Mouse (Mus musculus): ENCODE measurements around the gene Lrrc3c. TPM values are rescaled to one million over a fixed set of nuclear protein-coding genes. Genes with fewer than 3 reads are reported as not detected.
"Not testable (repeated sequence)": the region's sequence is repeated elsewhere in the genome, so short reads cannot be mapped to it uniquely, and the experiment has no call there.

Lrrc3c gene
- polyA plus RNA-seq, 1 experiment from 2014 or later = not detected

DNA sequence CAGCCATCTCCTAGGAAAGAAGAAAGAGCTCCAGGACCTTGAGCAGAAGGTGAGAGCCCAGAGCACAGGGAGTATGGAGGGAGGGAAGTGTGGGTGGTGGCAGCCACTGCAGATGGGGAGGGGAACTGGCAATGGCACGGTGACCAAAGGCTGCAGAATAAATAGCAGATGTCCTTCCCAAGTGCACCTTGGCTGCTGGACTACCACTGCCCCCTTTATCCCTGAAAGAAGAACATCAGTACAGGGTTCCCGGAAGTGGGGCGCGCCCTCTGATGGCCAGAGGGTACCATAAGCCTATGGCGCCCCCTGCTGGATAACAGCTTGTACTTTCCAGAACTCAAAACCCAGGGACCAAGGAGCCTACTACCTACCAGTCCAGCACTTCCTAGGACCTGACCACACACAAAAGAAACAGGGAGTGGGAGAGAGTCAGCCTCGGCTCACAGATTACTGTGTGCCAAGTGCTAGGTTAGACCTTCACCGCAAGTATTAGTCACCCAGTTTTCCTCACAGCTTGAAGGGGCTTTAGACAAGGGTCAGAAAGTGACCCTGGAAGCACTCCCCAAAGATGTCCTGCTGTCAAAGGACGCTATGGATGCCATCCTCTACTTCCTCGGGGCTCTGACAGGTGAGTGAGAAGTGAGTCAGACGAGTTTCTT, 37.4 kb downstream of the Lrrc3c start:
- not testable (repeated sequence) for ATAC-seq (replicated peaks; ENCODE audit: extremely low read depth, insufficient read depth, low FRiP score); H3K27ac ChIP-seq (ENCODE audit: low read length); H3K27me3 ChIP-seq (ENCODE audit: control insufficient read depth, insufficient read depth, low read length); H3K4me2 ChIP-seq (ENCODE audit: low read depth, low read length); H3K36me3 ChIP-seq (ENCODE audit: control insufficient read depth, insufficient read depth); H3K4me3 ChIP-seq (ENCODE audit: low read length); H3K9ac ChIP-seq (ENCODE audit: low read length); H3K4me1 ChIP-seq (ENCODE audit: control insufficient read depth, insufficient read depth, low read length); H3K9me3 ChIP-seq (replicated peaks; ENCODE audit: control insufficient read depth, low read length)
- WGBS = 21% methylated on average over 10 of the region's 10 CpGs

DNA sequence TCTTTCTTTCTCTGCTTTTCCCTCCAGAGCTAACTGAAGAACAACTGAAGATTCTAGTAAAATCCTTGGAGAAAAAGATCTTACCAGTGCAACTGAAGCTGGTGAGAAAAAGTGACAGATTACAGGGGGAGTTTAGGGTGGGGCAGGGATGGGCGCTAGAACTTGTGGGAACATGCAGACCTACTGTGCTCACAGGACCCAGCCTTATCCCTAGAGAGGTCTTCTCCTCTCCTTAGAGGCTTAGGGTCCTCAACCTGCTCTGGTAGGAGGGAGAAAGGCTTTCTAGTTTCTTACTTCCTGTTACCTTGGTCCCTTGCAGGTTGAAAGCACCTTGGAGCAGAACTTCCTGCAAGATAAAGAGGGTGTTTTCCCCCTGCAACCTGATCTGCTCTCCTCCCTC, 39.4 kb downstream of the Lrrc3c start:
- 75% methylated on average over 1 of the region's 1 CpGs for WGBS
- Histone ChIP-seq H3K9ac (ENCODE audit: low read length) (no peak overlapping the region), H3K36me3 (ENCODE audit: control insufficient read depth, insufficient read depth) (no peaks in the 10 kb centered on the region), H3K4me3 (ENCODE audit: low read length) (no peak overlapping the region), H3K27ac (ENCODE audit: low read length) (no peak overlapping the region), H3K27me3 (ENCODE audit: control insufficient read depth, insufficient read depth, low read length) (no peaks in the 10 kb centered on the region), H3K4me1 (ENCODE audit: control insufficient read depth, insufficient read depth, low read length) (no peaks in the 10 kb centered on the region), H3K9me3 (replicated peaks; ENCODE audit: control insufficient read depth, low read length) (no peaks in the 10 kb centered on the region), H3K4me2 (ENCODE audit: low read depth, low read length) (no peak overlapping the region)
- no peak for ATAC-seq (replicated peaks; ENCODE audit: extremely low read depth, insufficient read depth, low FRiP score)

DNA sequence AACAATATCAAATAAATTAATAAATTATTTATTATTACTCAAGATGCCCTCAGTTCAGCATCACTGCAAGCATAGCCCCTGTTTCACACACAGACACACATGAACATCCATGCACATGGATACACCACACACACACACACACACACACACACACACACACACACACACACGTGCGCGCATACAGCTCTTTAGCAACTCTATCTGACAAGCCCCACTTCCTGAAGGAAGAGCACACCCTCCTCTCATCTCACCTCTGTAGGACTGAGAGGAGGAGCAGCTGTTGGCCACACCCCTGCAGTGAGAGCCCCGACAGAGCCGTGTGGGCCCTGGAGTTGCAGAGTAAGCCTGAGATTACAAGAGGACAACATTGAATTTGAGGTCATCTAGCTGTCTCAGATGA, 42.0 kb downstream of the Lrrc3c start:
- no peak overlapping the region for H3K4me2 ChIP-seq (ENCODE audit: low read depth, low read length)
- H3K9me3 ChIP-seq (replicated peaks; ENCODE audit: control insufficient read depth, low read length) = no peaks in the 10 kb centered on the region
- H3K27ac ChIP-seq (ENCODE audit: low read length) = no peak overlapping the region
- no peak overlapping the region for H3K4me3 ChIP-seq (ENCODE audit: low read length)
- no peaks in the 10 kb centered on the region for H3K4me1 ChIP-seq (ENCODE audit: control insufficient read depth, insufficient read depth, low read length)
- no peaks in the 10 kb centered on the region for H3K27me3 ChIP-seq (ENCODE audit: control insufficient read depth, insufficient read depth, low read length)
- no peak overlapping the region for H3K9ac ChIP-seq (ENCODE audit: low read length)
- ATAC-seq (replicated peaks; ENCODE audit: extremely low read depth, insufficient read depth, low FRiP score) = no peak
- no peaks in the 10 kb centered on the region for H3K36me3 ChIP-seq (ENCODE audit: control insufficient read depth, insufficient read depth)
- 49% methylated on average over 5 of the region's 5 CpGs for WGBS

DNA sequence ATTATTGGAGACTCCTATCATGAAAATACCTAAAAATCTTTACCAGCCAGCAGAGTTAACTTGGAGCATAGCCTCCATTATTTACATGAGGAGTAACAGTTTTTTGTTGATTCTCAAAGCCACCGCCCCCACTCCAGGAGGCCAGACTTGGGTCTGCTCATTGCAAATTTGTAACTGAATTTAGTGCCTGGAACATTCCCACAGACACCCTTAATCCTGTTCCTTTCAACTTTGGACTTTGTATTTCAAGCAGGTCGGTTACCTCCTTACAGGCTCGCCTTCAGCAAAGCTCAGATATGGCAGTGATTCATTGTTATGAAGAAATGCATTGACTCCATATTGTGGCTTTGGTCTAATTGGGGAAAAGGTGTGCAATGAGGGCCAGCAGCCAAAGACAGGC, 46.7 kb downstream of the Lrrc3c start:
- Histone ChIP-seq H3K9me3 (replicated peaks; ENCODE audit: control insufficient read depth, low read length) (no peaks in the 10 kb centered on the region), H3K4me3 (ENCODE audit: low read length) (no peak overlapping the region), H3K4me1 (ENCODE audit: control insufficient read depth, insufficient read depth, low read length) (no peaks in the 10 kb centered on the region), H3K9ac (ENCODE audit: low read length) (no peak overlapping the region), H3K4me2 (ENCODE audit: low read depth, low read length) (no peak overlapping the region), H3K27ac (ENCODE audit: low read length) (no peak overlapping the region), H3K36me3 (ENCODE audit: control insufficient read depth, insufficient read depth) (no peaks in the 10 kb centered on the region), H3K27me3 (ENCODE audit: control insufficient read depth, insufficient read depth, low read length) (no peaks in the 10 kb centered on the region)
- 82% methylated on average over 3 of the region's 3 CpGs for WGBS
- no peak for ATAC-seq (replicated peaks; ENCODE audit: extremely low read depth, insufficient read depth, low FRiP score)

DNA sequence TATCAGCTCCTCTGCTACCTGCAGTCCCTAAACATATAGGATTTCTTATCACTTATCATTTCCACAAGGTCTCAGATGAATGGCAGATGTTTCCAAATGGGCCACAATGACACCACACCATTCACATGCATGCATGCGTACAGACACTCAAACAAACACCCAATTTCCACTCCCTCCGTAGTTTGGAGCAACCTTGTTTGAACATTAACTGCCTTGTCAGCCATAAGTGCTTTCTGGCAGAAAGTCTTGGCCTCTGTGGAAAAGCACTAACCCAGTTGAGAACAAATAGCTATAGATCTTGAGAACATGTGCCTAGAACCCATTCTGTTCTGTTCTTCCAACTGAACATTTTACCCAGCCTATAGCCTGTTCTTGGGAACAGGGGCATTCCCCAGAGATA, 47.9 kb downstream of the Lrrc3c start:
- H3K4me1 ChIP-seq (ENCODE audit: control insufficient read depth, insufficient read depth, low read length) = no peaks in the 10 kb centered on the region
- H3K27ac ChIP-seq (ENCODE audit: low read length) = no peak overlapping the region
- H3K4me2 ChIP-seq (ENCODE audit: low read depth, low read length) = no peak overlapping the region
- H3K4me3 ChIP-seq (ENCODE audit: low read length) = no peak overlapping the region
- H3K9me3 ChIP-seq (replicated peaks; ENCODE audit: control insufficient read depth, low read length) = no peaks in the 10 kb centered on the region
- no peaks in the 10 kb centered on the region for H3K27me3 ChIP-seq (ENCODE audit: control insufficient read depth, insufficient read depth, low read length)
- WGBS = 79% methylated on average over 2 of the region's 2 CpGs
- no peak overlapping the region for H3K9ac ChIP-seq (ENCODE audit: low read length)
- no peaks in the 10 kb centered on the region for H3K36me3 ChIP-seq (ENCODE audit: control insufficient read depth, insufficient read depth)
- ATAC-seq (replicated peaks; ENCODE audit: extremely low read depth, insufficient read depth, low FRiP score) = no peak

DNA sequence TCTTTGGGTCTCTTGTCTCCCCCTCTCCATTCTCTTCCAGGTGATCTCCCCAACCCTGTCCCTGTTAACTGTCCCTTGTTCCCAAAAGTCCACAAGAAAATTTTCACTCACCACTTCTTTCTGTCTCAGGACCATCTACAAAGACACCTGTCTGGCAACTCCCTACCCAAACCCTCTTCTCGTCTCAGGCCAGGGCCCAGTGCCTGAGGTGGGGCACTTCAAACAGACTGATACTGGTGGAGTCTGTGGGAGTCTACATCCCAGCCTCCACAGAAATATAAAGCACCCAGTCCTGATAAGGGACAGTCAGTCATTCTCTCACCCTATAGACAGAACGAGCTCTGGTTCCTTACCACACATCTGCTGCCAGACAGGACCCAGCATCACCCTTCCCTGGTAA, 48.4 kb downstream of the Lrrc3c start, which contains the start of gene Gsdma2:
TSS of gene Gsdma2 (plus strand) at position 301 of the 400 bp plus-strand sequence.
- no peak within 1 kb of the TSS for H3K27ac ChIP-seq (ENCODE audit: low read length)
- H3K36me3 ChIP-seq (ENCODE audit: control insufficient read depth, insufficient read depth) = no peaks in the 10 kb centered on the region
- no peak for ATAC-seq (replicated peaks; ENCODE audit: extremely low read depth, insufficient read depth, low FRiP score)
- no peak within 1 kb of the TSS for H3K9ac ChIP-seq (ENCODE audit: low read length)
- no peaks in the 10 kb centered on the region for H3K27me3 ChIP-seq (ENCODE audit: control insufficient read depth, insufficient read depth, low read length)
- no peaks in the 10 kb centered on the region for H3K4me1 ChIP-seq (ENCODE audit: control insufficient read depth, insufficient read depth, low read length)
- no peaks in the 10 kb centered on the region for H3K9me3 ChIP-seq (replicated peaks; ENCODE audit: control insufficient read depth, low read length)
- no peak within 1 kb of the TSS for H3K4me3 ChIP-seq (ENCODE audit: low read length)
- no peak within 1 kb of the TSS for H3K4me2 ChIP-seq (ENCODE audit: low read depth, low read length)
- WGBS = 46% methylated on average over 2 of the region's 2 CpGs

Other genes starting within 250 kb of the Lrrc3c start
- 74.0 and 75.8 TPM in 2 replicates for gene Ppp1r1b, start 249.9 kb upstream of the Lrrc3c start, polyA plus RNA-seq (2015; fragmentation: Nextera tagmentation; extraction: Ambion mirVana)
- 43.0 and 43.2 TPM in 2 replicates for gene Stard3, start 239.9 kb upstream of the Lrrc3c start, polyA plus RNA-seq (2015; fragmentation: Nextera tagmentation; extraction: Ambion mirVana)
- 175 TPM in 2 replicates for gene Tcap, start 214.5 kb upstream of the Lrrc3c start, polyA plus RNA-seq (2015; fragmentation: Nextera tagmentation; extraction: Ambion mirVana)
- 0.37 and 0.39 TPM in 2 replicates for gene Pnmt, start 211.8 kb upstream of the Lrrc3c start, polyA plus RNA-seq (2015; fragmentation: Nextera tagmentation; extraction: Ambion mirVana)
- 18.0 and 19.0 TPM in 2 replicates for gene Pgap3, start 197.8 kb upstream of the Lrrc3c start, polyA plus RNA-seq (2015; fragmentation: Nextera tagmentation; extraction: Ambion mirVana)
- gene Erbb2, start 185.8 kb upstream of the Lrrc3c start, polyA plus RNA-seq (2015; fragmentation: Nextera tagmentation; extraction: Ambion mirVana) = 34.1 and 41.9 TPM in 2 replicates
- 100 and 115 TPM in 2 replicates for gene Mien1, start 159.3 kb upstream of the Lrrc3c start, polyA plus RNA-seq (2015; fragmentation: Nextera tagmentation; extraction: Ambion mirVana)
- gene Grb7, start 151.9 kb upstream of the Lrrc3c start, polyA plus RNA-seq (2015; fragmentation: Nextera tagmentation; extraction: Ambion mirVana) = 1.9 and 4.3 TPM in 2 replicates
- gene Ikzf3, start 52.3 kb upstream of the Lrrc3c start, polyA plus RNA-seq (2015; fragmentation: Nextera tagmentation; extraction: Ambion mirVana) = 1.0 and 4.0 TPM in 2 replicates
- 0.42 and 0.62 TPM in 2 replicates for gene Zpbp2, start 47.2 kb upstream of the Lrrc3c start, polyA plus RNA-seq (2015; fragmentation: Nextera tagmentation; extraction: Ambion mirVana)
- gene Ormdl3, start 10.9 kb upstream of the Lrrc3c start, polyA plus RNA-seq (2015; fragmentation: Nextera tagmentation; extraction: Ambion mirVana) = 65.1 and 66.7 TPM in 2 replicates
- 0.30 and 2.9 TPM in 2 replicates for gene Gm12355, start 27.4 kb downstream of the Lrrc3c start, polyA plus RNA-seq (2015; fragmentation: Nextera tagmentation; extraction: Ambion mirVana)
- gene Gsdma3, start 28.1 kb downstream of the Lrrc3c start, polyA plus RNA-seq (2015; fragmentation: Nextera tagmentation; extraction: Ambion mirVana) = 0.09 TPM in 1 of 2 replicates, not detected in the other
- 0.18 TPM in 1 of 2 replicates, not detected in the other for gene Gsdma2, start 48.5 kb downstream of the Lrrc3c start, polyA plus RNA-seq (2015; fragmentation: Nextera tagmentation; extraction: Ambion mirVana)
- gene Gsdma, start 66.1 kb downstream of the Lrrc3c start, polyA plus RNA-seq (2015; fragmentation: Nextera tagmentation; extraction: Ambion mirVana) = not detected in 2 replicates
- gene Psmd3, start 84.3 kb downstream of the Lrrc3c start, polyA plus RNA-seq (2015; fragmentation: Nextera tagmentation; extraction: Ambion mirVana) = 166 and 169 TPM in 2 replicates
- not detected in 2 replicates for gene Csf3, start 103.0 kb downstream of the Lrrc3c start, polyA plus RNA-seq (2015; fragmentation: Nextera tagmentation; extraction: Ambion mirVana)
- 36.8 and 40.3 TPM in 2 replicates for gene Med24, start 131.1 kb downstream of the Lrrc3c start, polyA plus RNA-seq (2015; fragmentation: Nextera tagmentation; extraction: Ambion mirVana)
- gene Thra, start 142.3 kb downstream of the Lrrc3c start, polyA plus RNA-seq (2015; fragmentation: Nextera tagmentation; extraction: Ambion mirVana) = 37.5 and 40.2 TPM in 2 replicates
- 7.0 and 8.2 TPM in 2 replicates for gene Nr1d1, start 177.0 kb downstream of the Lrrc3c start, polyA plus RNA-seq (2015; fragmentation: Nextera tagmentation; extraction: Ambion mirVana)
- gene Msl1, start 197.2 kb downstream of the Lrrc3c start, polyA plus RNA-seq (2015; fragmentation: Nextera tagmentation; extraction: Ambion mirVana) = 15.2 and 15.5 TPM in 2 replicates
- 23.4 and 24.0 TPM in 2 replicates for gene Casc3, start 206.6 kb downstream of the Lrrc3c start, polyA plus RNA-seq (2015; fragmentation: Nextera tagmentation; extraction: Ambion mirVana)
- gene Rapgefl1, start 238.5 kb downstream of the Lrrc3c start, polyA plus RNA-seq (2015; fragmentation: Nextera tagmentation; extraction: Ambion mirVana) = 1.0 and 1.1 TPM in 2 replicates

Data from heart, embryonic 16.5 days (tissue).